Mouse (Mus musculus): ENCODE measurements around the gene Cwc25. TPM values are rescaled to one million over a fixed set of nuclear protein-coding genes. Genes with fewer than 3 reads are reported as not detected.
"Not testable (repeated sequence)": the region's sequence is repeated elsewhere in the genome, so short reads cannot be mapped to it uniquely, and the experiment has no call there.

The Cwc25 gene
- polyA plus RNA-seq, 1 experiment, result 1.2 TPM

GRCm38 (mm10) chr11:97714356-97714755, 52.0 kb downstream of the Cwc25 start:
- no peak overlapping the region for H3K4me3 ChIP-seq (replicated peaks)
- TF ChIP-seq TAL1 (IDR thresholded peaks at IDR 0.05; ENCODE audit: low read length), result no peak
- TF ChIP-seq GATA1 (IDR thresholded peaks at IDR 0.05; ENCODE audit: low read length), result no peak
- peaks cover 68% of the 10 kb centered on the region for H3K36me3 ChIP-seq (ENCODE audit: control insufficient read depth)
- H3K27me3 ChIP-seq (ENCODE audit: control insufficient read depth), result no peaks in the 10 kb centered on the region
- no peaks in the 10 kb centered on the region for H3K9me3 ChIP-seq (ENCODE audit: control insufficient read depth, low read length)
- no peaks in the 10 kb centered on the region for H3K4me1 ChIP-seq (ENCODE audit: control insufficient read depth)

- Histone ChIP-seq H3K36me3 (ENCODE audit: control insufficient read depth) (peaks cover 69% of the 10 kb centered on the region), H3K27me3 (ENCODE audit: control insufficient read depth) (no peaks in the 10 kb centered on the region), H3K9me3 (ENCODE audit: control insufficient read depth, low read length) (no peaks in the 10 kb centered on the region), H3K4me3 (replicated peaks) (no peak overlapping the region), H3K4me1 (ENCODE audit: control insufficient read depth) (no peaks in the 10 kb centered on the region)
- TF ChIP-seq GATA1 (IDR thresholded peaks at IDR 0.05; ENCODE audit: low read length) (no peak), TAL1 (IDR thresholded peaks at IDR 0.05; ENCODE audit: low read length) (no peak)
Observed at GRCm38 (mm10) chr11:97713896-97714295, 52.5 kb downstream of the Cwc25 start.

- no peaks in the 10 kb centered on the region for H3K27me3 ChIP-seq (ENCODE audit: control insufficient read depth)
- H3K36me3 ChIP-seq (ENCODE audit: control insufficient read depth), result peaks cover 67% of the 10 kb centered on the region
Observed at GRCm38 (mm10) chr11:97712286-97712685, 54.1 kb downstream of the Cwc25 start.

GRCm38 (mm10) chr11:97711200-97711900, 55.0 kb downstream of the Cwc25 start:
- Histone ChIP-seq H3K9me3 (ENCODE audit: control insufficient read depth, low read length) (no peaks in the 10 kb centered on the region), H3K4me1 (ENCODE audit: control insufficient read depth) (peaks cover 6% of the 10 kb centered on the region), H3K27me3 (ENCODE audit: control insufficient read depth) (no peaks in the 10 kb centered on the region), H3K4me3 (replicated peaks) (no peak overlapping the region), H3K36me3 (ENCODE audit: control insufficient read depth) (peaks cover 75% of the 10 kb centered on the region)
- no peak for TF ChIP-seq GATA1 (IDR thresholded peaks at IDR 0.05; ENCODE audit: low read length)
- no peak for TF ChIP-seq TAL1 (IDR thresholded peaks at IDR 0.05; ENCODE audit: low read length)

More at GRCm38 (mm10) chr11:97712286-97712685, 54.1 kb downstream of the Cwc25 start:
- Histone ChIP-seq H3K4me1 (ENCODE audit: control insufficient read depth) (no peaks in the 10 kb centered on the region), H3K9me3 (ENCODE audit: control insufficient read depth, low read length) (no peaks in the 10 kb centered on the region), H3K4me3 (replicated peaks) (no peak overlapping the region)
- TF ChIP-seq GATA1 (IDR thresholded peaks at IDR 0.05; ENCODE audit: low read length) (no peak), TAL1 (IDR thresholded peaks at IDR 0.05; ENCODE audit: low read length) (no peak)

GRCm38 (mm10) chr11:97710067-97710466, 56.3 kb downstream of the Cwc25 start:
- Histone ChIP-seq H3K36me3 (ENCODE audit: control insufficient read depth) (peaks cover 80% of the 10 kb centered on the region), H3K4me1 (ENCODE audit: control insufficient read depth) (peaks cover 11% of the 10 kb centered on the region)
- H3K4me3 ChIP-seq (replicated peaks); H3K9me3 ChIP-seq (ENCODE audit: control insufficient read depth, low read length); H3K27me3 ChIP-seq (ENCODE audit: control insufficient read depth): not testable (repeated sequence)

GRCm38 (mm10) chr11:97703039-97703826, 63.1 kb downstream of the Cwc25 start, which contains the start of gene Psmb3:
TSS of gene Psmb3 (plus strand) at chr11:97703399.
- peaks cover 7% of the 10 kb centered on the region; the same call in 1 of the 2 replicates for H3K9me3 ChIP-seq (ENCODE audit: control insufficient read depth, low read length)
- H3K4me1 ChIP-seq (ENCODE audit: control insufficient read depth), result peaks cover 68% of the 10 kb centered on the region
- no peak for TF ChIP-seq GATA1 (IDR thresholded peaks at IDR 0.05; ENCODE audit: low read length)
- peaks cover 31% of the 10 kb centered on the region for H3K36me3 ChIP-seq (ENCODE audit: control insufficient read depth)
- peak within 1 kb of the TSS; percentile 78 for H3K4me3 ChIP-seq (replicated peaks)
- H3K27me3 ChIP-seq (ENCODE audit: control insufficient read depth), result peaks cover 48% of the 10 kb centered on the region

- Histone ChIP-seq H3K36me3 (ENCODE audit: control insufficient read depth) (peaks cover 24% of the 10 kb centered on the region), H3K9me3 (ENCODE audit: control insufficient read depth, low read length) (peaks cover 7% of the 10 kb centered on the region; the same call in 1 of the 2 replicates), H3K4me3 (replicated peaks) (peak overlapping the region; percentile 78), H3K27me3 (ENCODE audit: control insufficient read depth) (peaks cover 57% of the 10 kb centered on the region), H3K4me1 (ENCODE audit: control insufficient read depth) (peaks cover 70% of the 10 kb centered on the region)
- TF ChIP-seq GATA1 (IDR thresholded peaks at IDR 0.05; ENCODE audit: low read length) (no peak), TAL1 (IDR thresholded peaks at IDR 0.05; ENCODE audit: low read length) (no peak)
Observed at GRCm38 (mm10) chr11:97702393-97702745, 64.0 kb downstream of the Cwc25 start.

GRCm38 (mm10) chr11:97701581-97702392, 64.6 kb downstream of the Cwc25 start:
- peaks cover 7% of the 10 kb centered on the region; the same call in 1 of the 2 replicates for H3K9me3 ChIP-seq (ENCODE audit: control insufficient read depth, low read length)
- TF ChIP-seq GATA1 (IDR thresholded peaks at IDR 0.05; ENCODE audit: low read length) (no peak), TAL1 (IDR thresholded peaks at IDR 0.05; ENCODE audit: low read length) (no peak)
- H3K4me3 ChIP-seq (replicated peaks), result peak overlapping the region; percentile 78
- H3K27me3 ChIP-seq (ENCODE audit: control insufficient read depth), result peaks cover 62% of the 10 kb centered on the region
- peaks cover 18% of the 10 kb centered on the region for H3K36me3 ChIP-seq (ENCODE audit: control insufficient read depth)
- H3K4me1 ChIP-seq (ENCODE audit: control insufficient read depth), result peaks cover 67% of the 10 kb centered on the region

All from erythroblast, embryonic 14.5 days (primary cell).